Comparison of ENCODE assay signal across 14 mouse cellular contexts in genomic region chr16:63270173-63270572, GRCm38 (mm10).
DNase-seq lines count a peak whose midpoint lies in the region; ATAC-seq and TF ChIP-seq lines count a peak whose summit lies in the region.
"Had no signal": no experiment of that assay in that cellular context is flagged by ENCODE, and none has a peak within 500 bp of the region (broad histone marks: within the 10 kb centered on the region; RNA-seq: fewer than 3 reads in every experiment).

No protein-coding gene starts in this region.

- ATAC-seq in forebrain, embryonic 13.5 days: 0 out of 2 replicates have a peak, but pooled peaks have one; percentile 53
- no peak for ATAC-seq in forebrain, embryonic 16.5 days
- ATAC-seq in midbrain, embryonic 12.5 days (ENCODE audit: low FRiP score, low read depth): peak; percentile 80
- no peak for ATAC-seq in hindbrain, postnatal 0 days

- H3K4me3 ChIP-seq in forebrain, embryonic 13.5 days: no peak overlapping the region
- no peak overlapping the region for H3K4me3 ChIP-seq in forebrain, embryonic 16.5 days (replicated peaks; ENCODE audit: low read length)
- H3K4me3 ChIP-seq in midbrain, embryonic 12.5 days: no peak overlapping the region
- H3K4me3 ChIP-seq in midbrain, embryonic 10.5 days: no peak overlapping the region
- H3K4me3 ChIP-seq in hindbrain, postnatal 0 days (ENCODE audit: low read length): no peak overlapping the region

- TF ChIP-seq CTCF in hindbrain, postnatal 0 days (IDR thresholded peaks at IDR 0.05; ENCODE audit: low read depth): no peak

- H3K4me1 ChIP-seq in forebrain, embryonic 13.5 days: no peaks in the 10 kb centered on the region
- no peaks in the 10 kb centered on the region for H3K4me1 ChIP-seq in forebrain, embryonic 16.5 days (replicated peaks; ENCODE audit: control insufficient read depth, insufficient read depth, low read length)
- H3K4me1 ChIP-seq in midbrain, embryonic 12.5 days: peaks cover 4% of the 10 kb centered on the region
- H3K4me1 ChIP-seq in midbrain, embryonic 10.5 days: peaks cover 4% of the 10 kb centered on the region
- H3K4me1 ChIP-seq in hindbrain, postnatal 0 days (ENCODE audit: insufficient read depth, low read length): no peaks in the 10 kb centered on the region

- H3K27me3 ChIP-seq in forebrain, embryonic 13.5 days: no peaks in the 10 kb centered on the region
- no peaks in the 10 kb centered on the region for H3K27me3 ChIP-seq in forebrain, embryonic 16.5 days (replicated peaks; ENCODE audit: control insufficient read depth, insufficient read depth, low read length)
- no peaks in the 10 kb centered on the region for H3K27me3 ChIP-seq in midbrain, embryonic 12.5 days
- H3K27me3 ChIP-seq in midbrain, embryonic 10.5 days (ENCODE audit: low read depth, poor library complexity, severe bottlenecking): no peaks in the 10 kb centered on the region
- H3K27me3 ChIP-seq in hindbrain, postnatal 0 days (ENCODE audit: insufficient read depth, low read length): no peaks in the 10 kb centered on the region

- no peak for DNase-seq in midbrain, embryonic 10.5 days (ENCODE audit: low spot score)
- DNase-seq in hindbrain, postnatal 0 days (ENCODE audit: low spot score): peak; percentile 2
- peak; percentile 3 for DNase-seq in retina, postnatal 1 day
- no peak for DNase-seq in ovary, postnatal 36 days (ENCODE audit: low spot score)
- no peak for DNase-seq in thymus, postnatal 25 days
- DNase-seq: adrenal gland, adult 8-10 months; cerebellum, postnatal 25 days; right cerebral cortex, adult 18-20 months; thymus, postnatal 36 days had no signal

- no peak overlapping the region for H3K4me2 ChIP-seq in forebrain, embryonic 13.5 days
- no peak overlapping the region for H3K4me2 ChIP-seq in forebrain, embryonic 16.5 days (ENCODE audit: low read length)
- no peak overlapping the region for H3K4me2 ChIP-seq in midbrain, embryonic 12.5 days (replicated peaks)
- H3K4me2 ChIP-seq in hindbrain, postnatal 0 days (ENCODE audit: low read depth, low read length): no peak overlapping the region

- H3K27ac ChIP-seq in forebrain, embryonic 13.5 days: no peak overlapping the region
- no peak overlapping the region for H3K27ac ChIP-seq in forebrain, embryonic 16.5 days (ENCODE audit: low read length)
- no peak overlapping the region for H3K27ac ChIP-seq in midbrain, embryonic 12.5 days (replicated peaks)
- no peak overlapping the region for H3K27ac ChIP-seq in midbrain, embryonic 10.5 days (replicated peaks)
- no peak overlapping the region for H3K27ac ChIP-seq in hindbrain, postnatal 0 days
- H3K27ac ChIP-seq: macrophage; stomach, postnatal 0 days had no signal

- H3K9me3 ChIP-seq in forebrain, embryonic 13.5 days (replicated peaks): no peaks in the 10 kb centered on the region
- no peaks in the 10 kb centered on the region for H3K9me3 ChIP-seq in forebrain, embryonic 16.5 days (ENCODE audit: control insufficient read depth, low read length)
- H3K9me3 ChIP-seq in midbrain, embryonic 12.5 days: no peaks in the 10 kb centered on the region
- no peaks in the 10 kb centered on the region for H3K9me3 ChIP-seq in midbrain, embryonic 10.5 days (replicated peaks)
- no peaks in the 10 kb centered on the region for H3K9me3 ChIP-seq in hindbrain, postnatal 0 days (ENCODE audit: low read length)

- no peaks in the 10 kb centered on the region for H3K36me3 ChIP-seq in forebrain, embryonic 13.5 days (ENCODE audit: poor library complexity, severe bottlenecking)
- H3K36me3 ChIP-seq in forebrain, embryonic 16.5 days (ENCODE audit: control insufficient read depth, insufficient read depth): no peaks in the 10 kb centered on the region
- H3K36me3 ChIP-seq in midbrain, embryonic 12.5 days: no peaks in the 10 kb centered on the region
- H3K36me3 ChIP-seq in midbrain, embryonic 10.5 days: no peaks in the 10 kb centered on the region
- H3K36me3 ChIP-seq in hindbrain, postnatal 0 days (ENCODE audit: insufficient read depth, low read length): no peaks in the 10 kb centered on the region

- H3K9ac ChIP-seq in forebrain, embryonic 13.5 days: no peak overlapping the region
- no peak overlapping the region for H3K9ac ChIP-seq in forebrain, embryonic 16.5 days (replicated peaks; ENCODE audit: low read depth, low read length)
- H3K9ac ChIP-seq in midbrain, embryonic 12.5 days (replicated peaks): no peak overlapping the region
- no peak overlapping the region for H3K9ac ChIP-seq in hindbrain, postnatal 0 days (replicated peaks; ENCODE audit: low read length)

- WGBS in forebrain, embryonic 13.5 days: 43% methylated on average over 5 of the region's 5 CpGs
- 46% methylated on average over 5 of the region's 5 CpGs for WGBS in forebrain, embryonic 16.5 days
- 37% methylated on average over 5 of the region's 5 CpGs for WGBS in midbrain, embryonic 12.5 days
- 54% methylated on average over 5 of the region's 5 CpGs for WGBS in midbrain, embryonic 10.5 days
- WGBS in hindbrain, postnatal 0 days: 20% methylated on average over 5 of the region's 5 CpGs

Comparison
In these comparisons a context has a peak if more than half of its experiments do, and no peak if none do; other contexts are left out.
1. ATAC-seq: peak in forebrain, embryonic 13.5 days (single experiment) and midbrain, embryonic 12.5 days (single experiment); none in forebrain, embryonic 16.5 days (single experiment) and hindbrain, postnatal 0 days (single experiment).
2. DNase-seq: peak in hindbrain, postnatal 0 days (single experiment) and retina, postnatal 1 day (single experiment); none in midbrain, embryonic 10.5 days (single experiment), ovary, postnatal 36 days (single experiment) and thymus, postnatal 25 days (single experiment).